Mouse (Mus musculus) ES-E14 (cell line): ENCODE measurements around the gene Ube4b. TPM values are rescaled to one million over a fixed set of nuclear protein-coding genes. Genes with fewer than 3 reads are reported as not detected.

Experiments
- DNase-seq: peaks from one replicate; pipeline ENCODE4 v3.0.0-alpha.2; 2013; ENCODE audit warnings: low read depth, low spot score
- H3K27ac ChIP-seq: 2 replicates; pipeline ENCODE4 v1.5.1; 2012; ENCODE audit warnings: low read depth, mild to moderate bottlenecking, low read length, moderate library complexity, mixed read lengths; ENCODE audit not compliant: poor library complexity, insufficient read depth, severe bottlenecking
- H3K36me3 ChIP-seq: 2 replicates; pipeline ENCODE4 v1.6.1; 2012; ENCODE audit warnings: mild to moderate bottlenecking, low read length, moderate library complexity, mixed read lengths; ENCODE audit not compliant: control insufficient read depth, poor library complexity, insufficient read depth, severe bottlenecking
- H3K4me1 ChIP-seq, 2 experiments: fragments of 150-350 bp in 1 of 2; sonication (generic) in 1 of 2; 2 replicates each; pipeline ENCODE4 v1.6.1; 2012; ENCODE audit warnings: low read length in 2 of 2, mild to moderate bottlenecking in 1 of 2, mixed read lengths in 1 of 2; ENCODE audit not compliant: control insufficient read depth in 2 of 2, insufficient read depth in 2 of 2, poor library complexity in 1 of 2
- H3K4me3 ChIP-seq, 2 experiments: fragments of 150-350 bp in 1 of 2; sonication (generic) in 1 of 2; 2 replicates each; pipeline ENCODE4 v1.5.1; 2012; ENCODE audit warnings: low read length in 2 of 2, low read depth in 1 of 2, mild to moderate bottlenecking in 1 of 2, mixed read lengths in 1 of 2; ENCODE audit not compliant: insufficient read depth in 1 of 2, poor library complexity in 1 of 2, severe bottlenecking in 1 of 2
- H3K9ac ChIP-seq: 2 replicates; pipeline ENCODE4 v1.6.1; 2012; ENCODE audit warnings: low read depth, mild to moderate bottlenecking, low read length, mixed read lengths; ENCODE audit not compliant: poor library complexity, insufficient read depth, severe bottlenecking
- H3K9me3 ChIP-seq: fragments of 150-350 bp; sonication (generic); 2 replicates; pipeline ENCODE4 v1.6.1; 2012; ENCODE audit warnings: low read depth, mild to moderate bottlenecking, low read length; ENCODE audit not compliant: control insufficient read depth, insufficient read depth
- CHD2 ChIP-seq: IDR thresholded peaks from 2 replicates; pipeline ENCODE4 v1.6.1; 2014; ENCODE audit warnings: mild to moderate bottlenecking, low read depth, low read length, inconsistent platforms
- HCFC1 ChIP-seq: IDR thresholded peaks from 2 replicates; pipeline ENCODE4 v1.6.1; 2012; ENCODE audit warnings: low read length, inconsistent platforms, borderline replicate concordance; ENCODE audit not compliant: insufficient read depth
- MAFK ChIP-seq: IDR thresholded peaks from 2 replicates; pipeline ENCODE4 v1.6.1; 2014; ENCODE audit warnings: mild to moderate bottlenecking, low read depth, low read length, inconsistent platforms; ENCODE audit not compliant: insufficient read depth
- ZC3H11A ChIP-seq: IDR thresholded peaks from 2 replicates; pipeline ENCODE4 v1.6.1; 2012; ENCODE audit warnings: low read depth, mild to moderate bottlenecking, inconsistent platforms, low read length, borderline replicate concordance
- ZNF384 ChIP-seq: IDR thresholded peaks from 2 replicates; pipeline ENCODE4 v1.6.1; 2012; ENCODE audit warnings: low read depth, low read length, inconsistent platforms
- in situ Hi-C, 2 experiments: fragments of 600-800 bp; cut with MboI; formaldehyde crosslinking; loops; one replicate each; pipeline ENCODE4 v1.15.1; 2025; ENCODE audit warnings: low sequenced_read_pairs in 2 of 2, inconsistent platforms in 1 of 2; ENCODE audit not compliant: unreplicated experiment in 2 of 2
- total RNA-seq: library from RNA; depleted of rRNA; stranded (reverse); fragments of 300-350 nt; gene quantifications from 2 replicates; pipeline ENCODE4 v1.2.3, GENCODE M21; 2012

Ube4b gene
- total RNA-seq, 1 experiment = 72.4 TPM

- Histone ChIP-seq H3K4me1 (peaks cover 5 to 7% of the 10 kb centered on the region in 2 experiments; a peak in 2 of 4 replicates), H3K9me3 (no peaks in the 10 kb centered on the region), H3K4me3 (no peak overlapping the region), H3K27ac (no peak overlapping the region), H3K36me3 (no peaks in the 10 kb centered on the region), H3K9ac (no peak overlapping the region)
- in situ Hi-C loops = no loop called here
- DNase-seq = no peak
- TF ChIP-seq ZNF384 (no peak), CHD2 (no peak)
Measured at GRCm38 (mm10) chr4:149302136-149302535, 124.4 kb downstream of the Ube4b start.

- H3K36me3 ChIP-seq = peaks cover 2% of the 10 kb centered on the region; the same call in 1 of the 2 replicates
- DNase-seq = no peak
- no peak for TF ChIP-seq CHD2
- TF ChIP-seq ZNF384 = no peak
- TF ChIP-seq MAFK = no peak
- H3K9me3 ChIP-seq = no peaks in the 10 kb centered on the region
- H3K27ac ChIP-seq = no peak overlapping the region
- in situ Hi-C loops = no loop called here
- H3K4me3 ChIP-seq = no peak overlapping the region
- no peak overlapping the region for H3K9ac ChIP-seq
- H3K4me1 ChIP-seq = peaks cover 0 to under 1% of the 10 kb centered on the region in 2 experiments; a peak in 1 of 4 replicates
Measured at GRCm38 (mm10) chr4:149296501-149296900, 130.0 kb downstream of the Ube4b start.

- H3K9me3 ChIP-seq = no peaks in the 10 kb centered on the region
- no peak overlapping the region for H3K27ac ChIP-seq
- TF ChIP-seq ZC3H11A (no peak), ZNF384 (no peak), MAFK (no peak), HCFC1 (no peak), CHD2 (no peak)
- in situ Hi-C loops = no loop called here
- no peak for DNase-seq
- peaks cover 1 to 4% of the 10 kb centered on the region in 2 experiments; a peak in 1 of 4 replicates for H3K4me1 ChIP-seq
- H3K36me3 ChIP-seq = peaks cover 4% of the 10 kb centered on the region
- H3K9ac ChIP-seq = no peak overlapping the region
- no peak overlapping the region for H3K4me3 ChIP-seq
Measured at GRCm38 (mm10) chr4:149292984-149293383, 133.6 kb downstream of the Ube4b start.

GRCm38 (mm10) chr4:149291061-149291460, 135.5 kb downstream of the Ube4b start:
- TF ChIP-seq CHD2 (no peak), ZNF384 (no peak)
- Histone ChIP-seq H3K4me3 (no peak overlapping the region), H3K9ac (no peak overlapping the region), H3K9me3 (no peaks in the 10 kb centered on the region), H3K4me1 (peaks cover 1 to 4% of the 10 kb centered on the region in 2 experiments; a peak in 1 of 4 replicates), H3K36me3 (peaks cover 4% of the 10 kb centered on the region), H3K27ac (no peak overlapping the region)
- DNase-seq = no peak
- in situ Hi-C loops = no loop called here

- in situ Hi-C loops = no loop called here
Measured at GRCm38 (mm10) chr4:149290157-149290750, 136.3 kb downstream of the Ube4b start.

More at GRCm38 (mm10) chr4:149290157-149290750, 136.3 kb downstream of the Ube4b start:
- H3K9ac ChIP-seq = no peak overlapping the region
- no peak for DNase-seq
- peaks cover 4% of the 10 kb centered on the region for H3K36me3 ChIP-seq
- no peak for TF ChIP-seq ZNF384
- TF ChIP-seq ZC3H11A = no peak
- TF ChIP-seq CHD2 = no peak
- TF ChIP-seq HCFC1 = no peak
- TF ChIP-seq MAFK = no peak
- H3K27ac ChIP-seq = no peak overlapping the region
- peaks cover 1 to 4% of the 10 kb centered on the region in 2 experiments; a peak in 1 of 4 replicates for H3K4me1 ChIP-seq
- no peaks in the 10 kb centered on the region for H3K9me3 ChIP-seq
- H3K4me3 ChIP-seq = no peak overlapping the region
